Mouse (Mus musculus) Muller cell, postnatal 12 days (primary cell): ENCODE measurements around the gene Hist1h2ab.
"Not testable (repeated sequence)": the region's sequence is repeated elsewhere in the genome, so short reads cannot be mapped to it uniquely, and the experiment has no call there.

Experiments
- DNase-seq: peaks from one replicate; pipeline ENCODE4 v3.0.0-alpha.2; 2015; ENCODE audit errors: inconsistent ontology term

Gene Hist1h2ab

GRCm38 (mm10) chr13:23750839-23751477 lies at the start of gene Hist1h2ab:
TSS of gene Hist1h2ab (plus strand) at chr13:23751126.
- peak; percentile 90 for DNase-seq

GRCm38 (mm10) chr13:23702220-23702619 lies 48.7 kb upstream of the Hist1h2ab start:
- no peak for DNase-seq

GRCm38 (mm10) chr13:23702801-23703200 lies 48.1 kb upstream of the Hist1h2ab start:
- not testable (repeated sequence) for DNase-seq

- DNase-seq, result no peak
Measured at GRCm38 (mm10) chr13:23705751-23706356, 45.1 kb upstream of the Hist1h2ab start.

- no peak for DNase-seq
Measured at GRCm38 (mm10) chr13:23706771-23707170, 44.2 kb upstream of the Hist1h2ab start.

- DNase-seq, result no peak
Measured at GRCm38 (mm10) chr13:23708041-23708440, 42.9 kb upstream of the Hist1h2ab start.

GRCm38 (mm10) chr13:23708654-23709053 lies 42.3 kb upstream of the Hist1h2ab start:
- no peak for DNase-seq

GRCm38 (mm10) chr13:23709714-23710373 lies 41.1 kb upstream of the Hist1h2ab start:
- peak; percentile 79 for DNase-seq

GRCm38 (mm10) chr13:23710374-23711089 lies 40.4 kb upstream of the Hist1h2ab start, which contains the start of gene Hfe:
TSS of gene Hfe (minus strand) at chr13:23710854.
- DNase-seq, result peak; percentile 83

- DNase-seq, result no peak
Measured at GRCm38 (mm10) chr13:23716261-23717042, 34.5 kb upstream of the Hist1h2ab start.

GRCm38 (mm10) chr13:23717176-23717575 lies 33.8 kb upstream of the Hist1h2ab start:
- no peak for DNase-seq

- DNase-seq, result not testable (repeated sequence)
Measured at GRCm38 (mm10) chr13:23717593-23718245, 33.2 kb upstream of the Hist1h2ab start.

GRCm38 (mm10) chr13:23724239-23724638 lies 26.7 kb upstream of the Hist1h2ab start:
- no peak for DNase-seq

GRCm38 (mm10) chr13:23725213-23725612 lies 25.7 kb upstream of the Hist1h2ab start:
- no peak for DNase-seq

GRCm38 (mm10) chr13:23728472-23729191 lies 22.3 kb upstream of the Hist1h2ab start:
- DNase-seq, result no peak

GRCm38 (mm10) chr13:23729192-23729525 lies 21.8 kb upstream of the Hist1h2ab start:
- DNase-seq, result no peak

GRCm38 (mm10) chr13:23729706-23730105 lies 21.2 kb upstream of the Hist1h2ab start:
- DNase-seq, result no peak

GRCm38 (mm10) chr13:23730479-23730878 lies 20.4 kb upstream of the Hist1h2ab start:
- DNase-seq, result peak; percentile 79

- peak; percentile 53 for DNase-seq
Measured at GRCm38 (mm10) chr13:23732156-23732804, 18.6 kb upstream of the Hist1h2ab start.

- no peak for DNase-seq
Measured at GRCm38 (mm10) chr13:23737091-23737490, 13.8 kb upstream of the Hist1h2ab start.
